In genomic region chr1:135531081-135531480, GRCm38 (mm10) we compare ENCODE assay signal across 11 mouse cellular contexts.
A peak's percentile ranks its signal among the peaks of the same experiment; 100 is the strongest.
DNase-seq lines count a peak whose midpoint lies in the region; ATAC-seq and TF ChIP-seq lines count a peak whose summit lies in the region.
"Had no signal": no experiment of that assay in that cellular context is flagged by ENCODE, and none has a peak within 500 bp of the region (broad histone marks: within the 10 kb centered on the region; RNA-seq: fewer than 3 reads in every experiment).

No protein-coding gene starts in this region.

- WGBS in lung, embryonic 15.5 days = 38% methylated on average over 10 of the region's 10 CpGs
- 67% methylated on average over 10 of the region's 10 CpGs for WGBS in lung, adult 2 months
- 49% methylated on average over 10 of the region's 10 CpGs for WGBS in heart, embryonic 14.5 days
- WGBS in small intestine, adult 2 months = 76% methylated on average over 10 of the region's 10 CpGs

- H3K27ac ChIP-seq in lung, embryonic 15.5 days = 0 out of 2 replicates have a peak overlapping the region, but pooled peaks have one; percentile 30
- peak overlapping the region; percentile 29 to 62; a peak in 3 of 4 replicates for H3K27ac ChIP-seq in heart, embryonic 14.5 days (replicated peaks in 1 of 2; ENCODE audit: control insufficient read depth in 1 of 2, insufficient read depth in 1 of 2, low read depth in 2 of 2, low read length in 2 of 2)
- peak overlapping the region; percentile 33 for H3K27ac ChIP-seq in small intestine, adult 2 months (ENCODE audit: insufficient read depth, low read depth, low read length)
- H3K27ac ChIP-seq: macrophage had no signal

- H3K36me3 ChIP-seq in lung, embryonic 15.5 days = no peaks in the 10 kb centered on the region; the same call in 1 of the 2 replicates
- peaks cover 54% of the 10 kb centered on the region for H3K36me3 ChIP-seq in heart, embryonic 14.5 days (ENCODE audit: control insufficient read depth, insufficient read depth, low read length)
- H3K36me3 ChIP-seq in small intestine, adult 2 months (ENCODE audit: control insufficient read depth, insufficient read depth, low read length) = no peaks in the 10 kb centered on the region

- ATAC-seq in lung, embryonic 15.5 days (ENCODE audit: borderline replicate concordance, extremely low read depth, low FRiP score, low TSS enrichment) = peak; percentile 50
- no peak for ATAC-seq in heart, embryonic 14.5 days (ENCODE audit: insufficient number of reproducible peaks, insufficient read depth, low FRiP score, low read depth)
- ATAC-seq: inflammation-experienced regulatory T-cells, adult 6 months had no signal

- H3K4me3 ChIP-seq in lung, embryonic 15.5 days = no peak overlapping the region
- H3K4me3 ChIP-seq in lung, adult 2 months (replicated peaks; ENCODE audit: extremely low read depth, low read depth, low read length) = no peak overlapping the region
- H3K4me3 ChIP-seq in heart, embryonic 14.5 days (ENCODE audit: control insufficient read depth in 1 of 2, insufficient read depth in 1 of 2, low read depth in 1 of 2, low read length in 2 of 2) = no peak overlapping the region
- no peak overlapping the region for H3K4me3 ChIP-seq in small intestine, adult 2 months (ENCODE audit: low read depth, low read length)

- no peak overlapping the region for H3K4me2 ChIP-seq in lung, embryonic 15.5 days
- H3K4me2 ChIP-seq in heart, embryonic 14.5 days (ENCODE audit: low read length) = no peak overlapping the region

- DNase-seq in adrenal gland, postnatal 10 days = peak; percentile 52
- DNase-seq in adrenal gland, postnatal 4 days (ENCODE audit: low spot score in 2 of 2) = no peak
- no peak for DNase-seq in lung, adult 2 months
- DNase-seq in frontal cortex, postnatal 36 days (ENCODE audit: low spot score in 2 of 2) = no peak
- no peak for DNase-seq in layer of hippocampus, adult 8-10 months (ENCODE audit: low spot score in 2 of 2)
- DNase-seq: retina, postnatal 1 day had no signal

- H3K27me3 ChIP-seq in lung, embryonic 15.5 days = no peaks in the 10 kb centered on the region
- no peaks in the 10 kb centered on the region for H3K27me3 ChIP-seq in heart, embryonic 14.5 days (ENCODE audit: control insufficient read depth, insufficient read depth, low read length)
- no peaks in the 10 kb centered on the region for H3K27me3 ChIP-seq in small intestine, adult 2 months (ENCODE audit: control insufficient read depth, insufficient read depth, low read length)

- H3K9me3 ChIP-seq in lung, embryonic 15.5 days = no peaks in the 10 kb centered on the region
- no peaks in the 10 kb centered on the region for H3K9me3 ChIP-seq in heart, embryonic 14.5 days (ENCODE audit: control insufficient read depth, low read length)

- TF ChIP-seq POLR2A in lung, adult 2 months (IDR thresholded peaks at IDR 0.05; ENCODE audit: borderline replicate concordance, extremely low read depth, low read depth, low read length) = no peak
- no peak for TF ChIP-seq POLR2A in small intestine, adult 2 months (IDR thresholded peaks at IDR 0.05; ENCODE audit: low read depth, low read length)

- no peak overlapping the region for H3K9ac ChIP-seq in lung, embryonic 15.5 days
- H3K9ac ChIP-seq in heart, embryonic 14.5 days (ENCODE audit: low read length) = peak overlapping the region; percentile 34

- peaks cover 33% of the 10 kb centered on the region for H3K4me1 ChIP-seq in lung, embryonic 15.5 days
- H3K4me1 ChIP-seq in lung, adult 2 months (ENCODE audit: control insufficient read depth, insufficient read depth, low read length) = peaks cover 9% of the 10 kb centered on the region
- H3K4me1 ChIP-seq in heart, embryonic 14.5 days (ENCODE audit: control insufficient read depth in 2 of 2, insufficient read depth in 2 of 2, low read length in 2 of 2) = peaks cover 23 to 31% of the 10 kb centered on the region in 2 experiments
- no peaks in the 10 kb centered on the region; the same call in 1 of the 2 replicates for H3K4me1 ChIP-seq in small intestine, adult 2 months (ENCODE audit: control insufficient read depth, insufficient read depth, insufficient read length, low read length)

- TF ChIP-seq CTCF in lung, adult 2 months (IDR thresholded peaks at IDR 0.05; ENCODE audit: insufficient read depth, low read length) = no peak
- no peak for TF ChIP-seq CTCF in small intestine, adult 2 months (IDR thresholded peaks at IDR 0.05; ENCODE audit: extremely low read depth, insufficient read length, insufficient replicate concordance, low read depth, low read length)
